ENCODE assay signal across 17 mouse cellular contexts in the genomic region with DNA sequence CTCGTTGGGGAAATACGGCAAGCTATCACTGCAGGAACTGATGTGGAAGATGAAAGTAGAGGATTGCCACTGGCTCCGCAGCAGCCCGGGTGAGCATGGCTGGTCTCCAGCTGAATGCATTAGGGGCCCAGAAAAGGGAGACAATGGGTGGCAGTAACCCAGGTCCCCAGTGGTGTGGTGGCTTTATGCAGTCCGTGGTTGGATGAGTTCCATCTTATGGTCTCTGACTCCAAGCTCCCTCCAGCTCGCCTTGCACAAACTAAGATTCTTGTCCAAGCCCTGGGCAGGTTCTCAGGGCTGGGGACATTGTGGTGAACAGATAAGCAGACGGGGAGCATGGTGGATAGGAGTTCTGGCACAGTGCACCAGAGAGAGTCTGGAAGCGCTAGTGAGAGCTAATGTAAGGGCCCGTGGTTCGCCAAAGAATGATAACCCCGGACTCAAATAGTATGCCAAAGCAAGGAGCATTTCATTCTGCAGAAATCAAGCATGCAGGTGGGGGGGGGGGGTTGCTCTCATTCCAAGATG. TPM values are rescaled to one million over a fixed set of nuclear protein-coding genes. Genes with fewer than 3 reads are reported as not detected.
DNase-seq lines count a peak whose midpoint lies in the region; ATAC-seq lines count a peak whose summit lies in the region.
"Had no signal": no experiment of that assay in that cellular context is flagged by ENCODE, and none has a peak within 500 bp of the region (broad histone marks: within the 10 kb centered on the region; RNA-seq: fewer than 3 reads in every experiment).

No protein-coding gene starts in this region.

- no peak overlapping the region for H3K27ac ChIP-seq in intestine, embryonic 15.5 days
- no peak overlapping the region for H3K27ac ChIP-seq in intestine, embryonic 16.5 days (ENCODE audit: low read length)
- H3K27ac ChIP-seq in neural tube, embryonic 15.5 days (replicated peaks): no peak overlapping the region

- H3K4me1 ChIP-seq in intestine, embryonic 15.5 days (replicated peaks): peaks cover 11% of the 10 kb centered on the region
- peaks cover 9% of the 10 kb centered on the region for H3K4me1 ChIP-seq in intestine, embryonic 16.5 days (ENCODE audit: control insufficient read depth, insufficient read depth, low read length)
- H3K4me1 ChIP-seq in neural tube, embryonic 15.5 days: peaks cover 34% of the 10 kb centered on the region

- peak overlapping the region; percentile 14; the same call in 1 of the 2 replicates for H3K4me2 ChIP-seq in intestine, embryonic 15.5 days (replicated peaks)
- no peak overlapping the region for H3K4me2 ChIP-seq in intestine, embryonic 16.5 days (ENCODE audit: low read depth, low read length)
- 0 out of 2 replicates have a peak overlapping the region, but pooled peaks have one; percentile 9 for H3K4me2 ChIP-seq in neural tube, embryonic 15.5 days

- WGBS in intestine, embryonic 15.5 days: 88% methylated on average over 11 of the region's 11 CpGs
- 88% methylated on average over 11 of the region's 11 CpGs for WGBS in intestine, embryonic 16.5 days
- 80% methylated on average over 11 of the region's 11 CpGs for WGBS in neural tube, embryonic 15.5 days

- no peak for ATAC-seq in intestine, embryonic 15.5 days
- no peak for ATAC-seq in intestine, embryonic 16.5 days
- ATAC-seq in neural tube, embryonic 15.5 days (ENCODE audit: low FRiP score): no peak

- peak; percentile 10 to 16 for DNase-seq in cerebellum, postnatal 14 days
- DNase-seq in cerebellum, adult 11-12 months: no peak
- DNase-seq in neural tube, embryonic 10.5 days (ENCODE audit: extremely low spot score, low spot score): no peak
- no peak for DNase-seq in heart, adult 18-20 months
- DNase-seq in natural killer cell, adult 2 months (ENCODE audit: low spot score in 2 of 2): no peak
- DNase-seq: cerebellum, adult 18-20 months; layer of hippocampus, postnatal 36 days; lung, adult 18-20 months; lung, postnatal 4 days; thymus, postnatal 25 days had no signal

- H3K27me3 ChIP-seq in intestine, embryonic 15.5 days (replicated peaks): no peaks in the 10 kb centered on the region
- H3K27me3 ChIP-seq in intestine, embryonic 16.5 days (replicated peaks; ENCODE audit: control insufficient read depth, insufficient read depth, low read length): no peaks in the 10 kb centered on the region
- no peaks in the 10 kb centered on the region for H3K27me3 ChIP-seq in neural tube, embryonic 15.5 days (replicated peaks)
- H3K27me3 ChIP-seq: CH12.LX had no signal

- H3K9ac ChIP-seq in intestine, embryonic 15.5 days: no peak overlapping the region
- no peak overlapping the region for H3K9ac ChIP-seq in intestine, embryonic 16.5 days (ENCODE audit: low read depth, low read length)
- no peak overlapping the region for H3K9ac ChIP-seq in neural tube, embryonic 15.5 days (replicated peaks)

- H3K4me3 ChIP-seq in intestine, embryonic 15.5 days (replicated peaks): no peak overlapping the region
- H3K4me3 ChIP-seq in intestine, embryonic 16.5 days (ENCODE audit: low read length): no peak overlapping the region
- H3K4me3 ChIP-seq in neural tube, embryonic 15.5 days (replicated peaks): no peak overlapping the region

- no peaks in the 10 kb centered on the region for H3K9me3 ChIP-seq in intestine, embryonic 15.5 days
- no peaks in the 10 kb centered on the region for H3K9me3 ChIP-seq in intestine, embryonic 16.5 days (ENCODE audit: control insufficient read depth, low read length)
- H3K9me3 ChIP-seq in neural tube, embryonic 15.5 days (replicated peaks): no peaks in the 10 kb centered on the region

- no peaks in the 10 kb centered on the region for H3K36me3 ChIP-seq in intestine, embryonic 15.5 days
- H3K36me3 ChIP-seq in intestine, embryonic 16.5 days (ENCODE audit: control insufficient read depth, insufficient read depth, low read length): no peaks in the 10 kb centered on the region
- peaks cover 4% of the 10 kb centered on the region; the same call in 1 of the 2 replicates for H3K36me3 ChIP-seq in neural tube, embryonic 15.5 days

RNA-seq across cellular contexts. Expression of gene Tert, which starts 1.9 kb away (rescaled TPM):
- polyA plus RNA-seq in intestine, embryonic 15.5 days (2015; fragmentation: Nextera tagmentation; extraction: Ambion mirVana): 5.1 and 5.7 TPM in 2 replicates
- 8.0 and 9.8 TPM in 2 replicates for polyA plus RNA-seq in intestine, embryonic 16.5 days (2015; fragmentation: Nextera tagmentation; extraction: Ambion mirVana)
- polyA plus RNA-seq in neural tube, embryonic 15.5 days (2015; fragmentation: Nextera tagmentation; extraction: Ambion mirVana): 5.8 and 6.6 TPM in 2 replicates
- total RNA-seq in heart, adult 18-20 months (2021): under 1 TPM in 1 of 2 experiments, not detected in 1; 0.15 TPM

RNA-seq across cellular contexts. Expression of gene Clptm1l, which starts 24.8 kb away (rescaled TPM):
- 137 and 164 TPM in 2 replicates for polyA plus RNA-seq in intestine, embryonic 15.5 days (2015; fragmentation: Nextera tagmentation; extraction: Ambion mirVana)
- polyA plus RNA-seq in intestine, embryonic 16.5 days (2015; fragmentation: Nextera tagmentation; extraction: Ambion mirVana): 81.1 and 149 TPM in 2 replicates
- 139 and 142 TPM in 2 replicates for polyA plus RNA-seq in neural tube, embryonic 15.5 days (2015; fragmentation: Nextera tagmentation; extraction: Ambion mirVana)
- 10 to 100 TPM; 56.6 to 63.9 TPM for total RNA-seq in heart, adult 18-20 months (2021)

RNA-seq across cellular contexts. Expression of gene Slc6a18, which starts 49.2 kb away (rescaled TPM):
- not detected in 2 replicates for polyA plus RNA-seq in intestine, embryonic 15.5 days (2015; fragmentation: Nextera tagmentation; extraction: Ambion mirVana)
- not detected in 2 replicates for polyA plus RNA-seq in intestine, embryonic 16.5 days (2015; fragmentation: Nextera tagmentation; extraction: Ambion mirVana)
- polyA plus RNA-seq in neural tube, embryonic 15.5 days (2015; fragmentation: Nextera tagmentation; extraction: Ambion mirVana): not detected in 2 replicates
- total RNA-seq in heart, adult 18-20 months (2021): not detected
- total RNA-seq: CH12.LX; hematopoietic stem cell, adult 5-6 weeks; layer of hippocampus, postnatal 36 days had no signal
- polyA plus RNA-seq: heart, embryonic 14.5 days; limb, embryonic 11.5 days had no signal

Comparison
In these comparisons a context has a peak if more than half of its experiments do, and no peak if none do; other contexts are left out.
1. DNase-seq: peak in cerebellum, postnatal 14 days (2 of 2); none in cerebellum, adult 11-12 months (single experiment), neural tube, embryonic 10.5 days (single experiment), heart, adult 18-20 months (0 of 2) and natural killer cell, adult 2 months (0 of 2).